Mouse (Mus musculus): ENCODE data around the gene Tnrc18. TPM values are rescaled to one million over a fixed set of nuclear protein-coding genes. Genes with fewer than 3 reads are reported as not detected.

The Tnrc18 gene
- polyA plus RNA-seq, 1 experiment = not detected

GRCm38 (mm10) chr5:142762082-142762807 is 55.2 kb downstream of the Tnrc18 start:
- Histone ChIP-seq H3K4me3 (ENCODE audit: insufficient read depth, low read depth, low read length) (no peak overlapping the region), H3K4me1 (ENCODE audit: control insufficient read depth, insufficient read depth, low read length) (peaks cover 18% of the 10 kb centered on the region), H3K27ac (ENCODE audit: insufficient read depth, low read depth, low read length) (peak overlapping the region; percentile 12)
- no peak for TF ChIP-seq POLR2A (IDR thresholded peaks at IDR 0.05; ENCODE audit: insufficient read depth, low read depth, low read length)
- no peak for TF ChIP-seq CTCF (IDR thresholded peaks at IDR 0.05; ENCODE audit: insufficient read depth, low read depth, low read length)
- 34% methylated on average over 21 of the region's 21 CpGs for WGBS

- peak overlapping the region; percentile 20; the same call in 1 of the 2 replicates for H3K27ac ChIP-seq (ENCODE audit: insufficient read depth, low read depth, low read length)
- WGBS = 33% methylated on average over 16 of the region's 16 CpGs
- H3K4me1 ChIP-seq (ENCODE audit: control insufficient read depth, insufficient read depth, low read length) = peaks cover 18% of the 10 kb centered on the region
- no peak overlapping the region for H3K4me3 ChIP-seq (ENCODE audit: insufficient read depth, low read depth, low read length)
- TF ChIP-seq POLR2A (IDR thresholded peaks at IDR 0.05; ENCODE audit: insufficient read depth, low read depth, low read length) (no peak), CTCF (IDR thresholded peaks at IDR 0.05; ENCODE audit: insufficient read depth, low read depth, low read length) (no peak)
Observed at GRCm38 (mm10) chr5:142761326-142761983, 56.0 kb downstream of the Tnrc18 start.

DNA sequence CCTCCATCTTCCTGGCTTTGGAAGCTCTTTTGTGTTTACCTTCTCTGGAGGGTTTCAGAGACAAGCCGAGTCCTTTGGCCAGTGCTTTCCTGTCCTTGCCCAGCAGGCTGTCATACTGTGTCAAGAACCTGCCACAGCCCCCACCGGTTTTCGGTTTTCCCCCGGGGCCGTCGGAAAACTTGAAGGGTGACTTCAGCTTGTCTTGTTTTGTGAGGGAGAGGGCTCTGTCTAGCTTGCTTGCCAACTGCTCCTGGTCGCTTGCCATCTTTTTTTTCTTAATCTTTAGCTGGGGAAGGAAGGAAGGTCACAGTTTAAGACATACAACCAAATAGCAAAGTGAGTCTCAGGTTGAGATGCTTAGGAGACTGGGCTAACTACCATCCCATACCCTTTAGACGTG is 57.7 kb downstream of the Tnrc18 start:
- WGBS = 54% methylated on average over 8 of the region's 8 CpGs
- Histone ChIP-seq H3K4me1 (ENCODE audit: control insufficient read depth, insufficient read depth, low read length) (peaks cover 26% of the 10 kb centered on the region), H3K27ac (ENCODE audit: insufficient read depth, low read depth, low read length) (no peak overlapping the region), H3K4me3 (ENCODE audit: insufficient read depth, low read depth, low read length) (no peak overlapping the region)
- no peak for TF ChIP-seq CTCF (IDR thresholded peaks at IDR 0.05; ENCODE audit: insufficient read depth, low read depth, low read length)
- TF ChIP-seq POLR2A (IDR thresholded peaks at IDR 0.05; ENCODE audit: insufficient read depth, low read depth, low read length) = no peak

- WGBS = 37% methylated on average over 13 of the region's 13 CpGs
- H3K4me1 ChIP-seq (ENCODE audit: control insufficient read depth, insufficient read depth, low read length) = peaks cover 27% of the 10 kb centered on the region
- H3K4me3 ChIP-seq (ENCODE audit: insufficient read depth, low read depth, low read length) = no peak overlapping the region
- TF ChIP-seq POLR2A (IDR thresholded peaks at IDR 0.05; ENCODE audit: insufficient read depth, low read depth, low read length) = no peak
- TF ChIP-seq CTCF (IDR thresholded peaks at IDR 0.05; ENCODE audit: insufficient read depth, low read depth, low read length) = no peak
- H3K27ac ChIP-seq (ENCODE audit: insufficient read depth, low read depth, low read length) = no peak overlapping the region
Observed at GRCm38 (mm10) chr5:142752241-142752640, 65.2 kb downstream of the Tnrc18 start.

- Histone ChIP-seq H3K27ac (ENCODE audit: insufficient read depth, low read depth, low read length) (no peak overlapping the region), H3K4me1 (ENCODE audit: control insufficient read depth, insufficient read depth, low read length) (peaks cover 20% of the 10 kb centered on the region), H3K4me3 (ENCODE audit: insufficient read depth, low read depth, low read length) (no peak overlapping the region)
- no peak for TF ChIP-seq CTCF (IDR thresholded peaks at IDR 0.05; ENCODE audit: insufficient read depth, low read depth, low read length)
- no peak for TF ChIP-seq POLR2A (IDR thresholded peaks at IDR 0.05; ENCODE audit: insufficient read depth, low read depth, low read length)
- 85% methylated on average over 11 of the region's 11 CpGs for WGBS
Observed at GRCm38 (mm10) chr5:142750173-142750572, 67.3 kb downstream of the Tnrc18 start.

DNA sequence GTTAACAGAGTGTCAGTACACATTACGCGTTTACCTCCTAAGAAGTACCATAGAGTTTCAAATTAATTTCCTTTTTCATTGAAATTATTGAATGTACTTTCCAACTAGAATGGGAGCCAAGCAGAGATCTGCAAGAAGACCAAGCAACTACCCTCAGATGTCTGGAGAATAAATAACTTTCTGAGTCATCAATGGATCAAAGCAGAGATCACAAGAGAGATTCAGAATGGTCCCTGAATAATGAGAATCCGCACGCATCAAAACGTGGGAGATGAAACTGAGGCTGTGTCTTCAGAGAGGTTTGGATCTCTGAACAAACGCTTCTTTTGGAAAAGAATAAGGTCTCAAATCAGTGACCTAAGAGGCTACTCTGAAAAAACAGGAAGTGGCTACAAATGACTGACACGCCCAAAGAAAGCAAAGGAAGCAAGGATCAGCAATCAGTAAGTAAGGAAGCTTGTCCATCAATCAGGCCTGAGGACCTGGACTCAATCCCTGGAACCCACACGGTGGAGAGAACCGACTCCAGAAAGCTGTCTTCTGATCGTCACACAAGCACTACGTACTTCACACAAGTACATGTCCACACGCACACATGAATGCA is 70.3 kb downstream of the Tnrc18 start:
- peaks cover 7% of the 10 kb centered on the region for H3K4me1 ChIP-seq (ENCODE audit: control insufficient read depth, insufficient read depth, low read length)
- TF ChIP-seq CTCF (IDR thresholded peaks at IDR 0.05; ENCODE audit: insufficient read depth, low read depth, low read length) (no peak), POLR2A (IDR thresholded peaks at IDR 0.05; ENCODE audit: insufficient read depth, low read depth, low read length) (no peak)
- no peak overlapping the region for H3K4me3 ChIP-seq (ENCODE audit: insufficient read depth, low read depth, low read length)
- H3K27ac ChIP-seq (ENCODE audit: insufficient read depth, low read depth, low read length) = no peak overlapping the region
- whole genome bisulfite sequencing = 49% methylated on average over 12 of the region's 12 CpGs

- H3K4me3 ChIP-seq (ENCODE audit: insufficient read depth, low read depth, low read length) = no peak overlapping the region
- TF ChIP-seq CTCF (IDR thresholded peaks at IDR 0.05; ENCODE audit: insufficient read depth, low read depth, low read length) (no peak), POLR2A (IDR thresholded peaks at IDR 0.05; ENCODE audit: insufficient read depth, low read depth, low read length) (no peak)
- no peak overlapping the region for H3K27ac ChIP-seq (ENCODE audit: insufficient read depth, low read depth, low read length)
- 66% methylated on average over 8 of the region's 8 CpGs for WGBS
- no peaks in the 10 kb centered on the region; the same call in 1 of the 2 replicates for H3K4me1 ChIP-seq (ENCODE audit: control insufficient read depth, insufficient read depth, low read length)
Observed at GRCm38 (mm10) chr5:142739941-142740340, 77.5 kb downstream of the Tnrc18 start.

DNA sequence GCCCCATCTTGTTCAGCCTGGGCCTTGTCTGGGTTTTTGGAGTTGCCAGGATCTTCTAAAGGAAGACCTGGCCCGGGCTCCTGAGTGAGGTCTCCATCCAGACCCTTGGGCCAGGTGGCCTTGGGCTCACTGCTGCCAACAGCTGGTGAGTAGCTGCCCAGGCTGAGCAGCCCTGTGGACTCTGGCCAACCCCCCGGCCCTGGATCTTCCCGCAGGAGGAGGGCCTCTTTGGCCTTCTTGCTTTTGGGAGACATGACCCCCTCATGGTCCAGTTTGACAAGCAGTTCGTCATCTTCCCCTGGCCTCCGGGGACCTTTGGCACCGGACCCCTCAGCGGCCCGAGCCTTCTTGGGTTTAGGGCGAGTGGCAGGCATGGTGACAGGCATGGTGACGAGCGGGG is 85.5 kb downstream of the Tnrc18 start:
- Histone ChIP-seq H3K4me1 (ENCODE audit: control insufficient read depth, insufficient read depth, low read length) (0 out of 2 replicates have a peak, but pooled peaks cover 2% of the 10 kb centered on the region), H3K4me3 (ENCODE audit: insufficient read depth, low read depth, low read length) (no peak overlapping the region), H3K27ac (ENCODE audit: insufficient read depth, low read depth, low read length) (no peak overlapping the region)
- 64% methylated on average over 11 of the region's 11 CpGs for WGBS
- no peak for TF ChIP-seq POLR2A (IDR thresholded peaks at IDR 0.05; ENCODE audit: insufficient read depth, low read depth, low read length)
- no peak for TF ChIP-seq CTCF (IDR thresholded peaks at IDR 0.05; ENCODE audit: insufficient read depth, low read depth, low read length)

DNA sequence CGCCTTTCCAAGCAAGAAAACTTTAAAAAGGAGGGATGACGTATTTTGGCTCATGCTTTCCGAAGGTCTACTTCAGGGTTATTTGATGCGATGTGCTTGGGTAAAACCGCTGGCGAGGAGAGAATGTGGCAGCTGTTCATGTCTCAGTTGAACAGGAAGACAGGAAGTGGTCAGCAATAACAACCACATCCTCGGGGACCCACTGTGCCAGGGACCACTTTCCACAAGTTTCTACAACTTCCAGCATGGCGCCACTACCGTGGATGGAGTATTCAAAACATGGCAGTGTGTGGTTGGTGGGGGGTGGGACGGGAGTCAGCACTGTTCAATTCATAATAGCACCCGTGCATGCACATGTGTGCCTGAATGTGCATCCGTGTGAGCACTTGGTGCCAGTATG is 87.2 kb downstream of the Tnrc18 start:
- 0 out of 2 replicates have a peak, but pooled peaks cover 2% of the 10 kb centered on the region for H3K4me1 ChIP-seq (ENCODE audit: control insufficient read depth, insufficient read depth, low read length)
- no peak for TF ChIP-seq CTCF (IDR thresholded peaks at IDR 0.05; ENCODE audit: insufficient read depth, low read depth, low read length)
- TF ChIP-seq POLR2A (IDR thresholded peaks at IDR 0.05; ENCODE audit: insufficient read depth, low read depth, low read length) = no peak
- H3K27ac ChIP-seq (ENCODE audit: insufficient read depth, low read depth, low read length) = no peak overlapping the region
- no peak overlapping the region for H3K4me3 ChIP-seq (ENCODE audit: insufficient read depth, low read depth, low read length)
- WGBS = 87% methylated on average over 12 of the region's 12 CpGs
